Mouse (Mus musculus): Measurements from ENCODE around the gene Bbs12. TPM values are rescaled to one million over a fixed set of nuclear protein-coding genes. Genes with fewer than 3 reads are reported as not detected.

Gene Bbs12
- polyA plus RNA-seq, 1 experiment: 2.9 TPM

DNA sequence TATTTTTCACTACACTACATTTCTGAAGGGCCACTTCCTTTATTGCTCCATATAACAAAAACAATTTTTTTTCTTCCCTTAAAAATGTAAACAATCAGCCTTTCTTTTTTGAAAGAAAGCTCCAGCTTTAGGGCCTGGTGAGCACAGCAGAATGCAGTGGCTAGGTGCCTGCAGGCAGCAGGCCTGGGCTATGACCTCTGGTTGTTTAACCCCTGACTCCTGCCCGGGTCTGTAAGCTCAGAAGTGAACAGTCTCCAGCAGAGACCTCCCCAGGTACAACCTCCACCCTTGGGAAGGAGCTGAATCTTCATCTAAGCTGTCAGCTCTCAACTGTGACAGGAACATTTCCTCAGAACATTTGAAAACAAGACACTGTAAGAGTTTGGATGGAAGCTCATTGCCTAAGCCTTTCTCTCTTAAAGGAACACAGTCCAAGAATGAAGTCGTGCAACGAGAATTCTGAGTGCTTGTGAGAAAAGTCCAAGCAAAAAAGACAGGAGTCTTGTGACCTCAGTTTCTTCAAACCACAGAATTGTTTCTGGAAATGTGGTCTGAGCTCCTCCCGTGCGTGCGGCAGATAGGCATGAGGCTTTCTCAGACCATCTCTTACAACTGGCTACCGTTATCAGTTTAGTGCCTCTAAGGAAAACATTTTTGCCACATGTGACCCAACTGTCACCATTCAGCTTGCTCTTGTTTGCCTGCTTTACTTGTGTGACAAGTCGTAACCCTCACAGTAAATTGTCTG, 8.8 kb upstream of the Bbs12 start:
- WGBS: 64% methylated on average over 8 of the region's 8 CpGs
- Histone ChIP-seq H3K4me1 (ENCODE audit: control insufficient read depth, insufficient read depth, low read length) (no peaks in the 10 kb centered on the region; the same call in 1 of the 2 replicates), H3K27ac (ENCODE audit: control insufficient read depth, insufficient read depth, low read depth, low read length, poor library complexity) (no peak overlapping the region), H3K4me3 (replicated peaks; ENCODE audit: control insufficient read depth, low read depth, low read length) (no peak overlapping the region)
- no peak for TF ChIP-seq POLR2A (IDR thresholded peaks at IDR 0.05; ENCODE audit: borderline replicate concordance, control insufficient read depth, low read depth, low read length)
- TF ChIP-seq CTCF (IDR thresholded peaks at IDR 0.05; ENCODE audit: control insufficient read depth, insufficient read depth, low read length): no peak

DNA sequence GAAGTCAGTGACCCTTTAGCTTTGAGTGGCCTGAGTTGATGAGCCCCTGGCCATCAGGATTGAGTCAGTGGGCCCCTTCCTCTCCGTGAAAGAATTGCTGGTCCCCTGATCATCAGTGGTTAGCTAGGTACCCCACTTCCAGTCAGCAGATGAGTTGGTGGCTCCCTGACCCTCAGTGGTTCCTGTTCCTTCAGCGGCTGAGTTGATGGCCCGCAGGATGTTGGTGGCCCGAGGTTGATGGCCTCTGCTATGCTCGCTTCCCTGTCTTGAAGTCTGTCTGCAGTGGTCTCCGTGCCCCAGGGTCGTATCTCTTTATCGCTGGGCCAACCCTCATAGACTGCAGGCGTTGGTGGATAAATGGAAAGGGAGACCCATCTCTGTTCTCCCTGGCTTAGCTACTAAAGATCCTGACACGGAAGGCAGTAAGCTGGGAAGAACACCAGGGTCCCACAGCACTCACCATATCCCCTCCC, 421 bp upstream of the Bbs12 start:
- Histone ChIP-seq H3K4me3 (replicated peaks; ENCODE audit: control insufficient read depth, low read depth, low read length) (peak overlapping the region; percentile 88), H3K27ac (ENCODE audit: control insufficient read depth, insufficient read depth, low read depth, low read length, poor library complexity) (no peak overlapping the region), H3K4me1 (ENCODE audit: control insufficient read depth, insufficient read depth, low read length) (no peaks in the 10 kb centered on the region; the same call in 1 of the 2 replicates)
- TF ChIP-seq CTCF (IDR thresholded peaks at IDR 0.05; ENCODE audit: control insufficient read depth, insufficient read depth, low read length) (no peak), POLR2A (IDR thresholded peaks at IDR 0.05; ENCODE audit: borderline replicate concordance, control insufficient read depth, low read depth, low read length) (no peak)
- 1% methylated on average over 10 of the region's 10 CpGs for WGBS

DNA sequence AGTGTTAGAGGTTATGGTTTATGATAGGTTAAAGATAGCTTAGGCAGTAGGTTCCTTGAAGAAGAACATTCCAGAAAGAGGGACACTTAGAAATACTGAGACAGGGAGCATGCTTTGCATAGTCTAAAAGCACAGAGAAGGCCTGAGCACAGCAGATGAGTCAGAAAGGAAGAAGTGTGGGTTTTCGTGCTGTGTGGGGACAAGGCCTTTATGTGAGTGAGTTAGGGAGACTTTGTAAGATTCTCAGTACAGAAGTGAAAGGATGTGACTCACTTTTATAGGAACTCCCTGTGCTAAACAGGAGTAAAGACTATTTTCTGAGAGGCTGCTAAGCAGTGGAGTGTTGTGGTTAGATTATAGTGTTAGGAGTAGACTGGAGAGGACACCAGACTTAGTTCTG, 1.0 kb downstream of the Bbs12 start:
- TF ChIP-seq POLR2A (IDR thresholded peaks at IDR 0.05; ENCODE audit: borderline replicate concordance, control insufficient read depth, low read depth, low read length) (no peak), CTCF (IDR thresholded peaks at IDR 0.05; ENCODE audit: control insufficient read depth, insufficient read depth, low read length) (no peak)
- Histone ChIP-seq H3K27ac (ENCODE audit: control insufficient read depth, insufficient read depth, low read depth, low read length, poor library complexity) (no peak overlapping the region), H3K4me1 (ENCODE audit: control insufficient read depth, insufficient read depth, low read length) (no peaks in the 10 kb centered on the region; the same call in 1 of the 2 replicates), H3K4me3 (replicated peaks; ENCODE audit: control insufficient read depth, low read depth, low read length) (no peak overlapping the region)
- 20% methylated on average over 1 of the region's 1 CpGs for WGBS

DNA sequence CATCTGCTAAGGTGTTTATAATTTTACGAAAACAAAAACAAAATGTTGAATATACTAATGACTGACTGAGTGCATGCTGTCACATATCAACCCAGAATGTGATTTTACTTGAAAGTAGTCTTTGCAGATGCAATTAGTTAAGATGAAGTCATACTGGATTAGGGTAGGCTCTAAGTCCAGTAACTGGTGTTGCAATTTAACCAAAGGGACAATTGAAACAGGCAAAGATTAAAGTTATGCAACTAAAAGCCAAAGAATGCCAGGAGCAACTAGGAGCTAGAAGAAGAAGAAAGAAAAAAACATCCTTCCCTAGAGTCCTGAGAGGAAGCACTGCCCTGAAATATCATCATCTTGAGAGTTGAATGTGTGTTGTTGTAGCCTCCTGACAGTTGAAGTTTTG, 3.9 kb downstream of the Bbs12 start:
- Histone ChIP-seq H3K4me1 (ENCODE audit: control insufficient read depth, insufficient read depth, low read length) (no peaks in the 10 kb centered on the region; the same call in 1 of the 2 replicates), H3K4me3 (replicated peaks; ENCODE audit: control insufficient read depth, low read depth, low read length) (no peak overlapping the region), H3K27ac (ENCODE audit: control insufficient read depth, insufficient read depth, low read depth, low read length, poor library complexity) (no peak overlapping the region)
- no peak for TF ChIP-seq POLR2A (IDR thresholded peaks at IDR 0.05; ENCODE audit: borderline replicate concordance, control insufficient read depth, low read depth, low read length)
- TF ChIP-seq CTCF (IDR thresholded peaks at IDR 0.05; ENCODE audit: control insufficient read depth, insufficient read depth, low read length): no peak
- 83% methylated on average over 1 of the region's 1 CpGs for WGBS

GRCm38 (mm10) chr3:37324310-37324709, 12.0 kb downstream of the Bbs12 start:
- Histone ChIP-seq H3K4me1 (ENCODE audit: control insufficient read depth, insufficient read depth, low read length) (no peaks in the 10 kb centered on the region), H3K4me3 (replicated peaks; ENCODE audit: control insufficient read depth, low read depth, low read length) (no peak overlapping the region), H3K27ac (ENCODE audit: control insufficient read depth, insufficient read depth, low read depth, low read length, poor library complexity) (no peak overlapping the region)
- WGBS: 22% methylated on average over 3 of the region's 3 CpGs
- TF ChIP-seq CTCF (IDR thresholded peaks at IDR 0.05; ENCODE audit: control insufficient read depth, insufficient read depth, low read length) (no peak), POLR2A (IDR thresholded peaks at IDR 0.05; ENCODE audit: borderline replicate concordance, control insufficient read depth, low read depth, low read length) (no peak)

DNA sequence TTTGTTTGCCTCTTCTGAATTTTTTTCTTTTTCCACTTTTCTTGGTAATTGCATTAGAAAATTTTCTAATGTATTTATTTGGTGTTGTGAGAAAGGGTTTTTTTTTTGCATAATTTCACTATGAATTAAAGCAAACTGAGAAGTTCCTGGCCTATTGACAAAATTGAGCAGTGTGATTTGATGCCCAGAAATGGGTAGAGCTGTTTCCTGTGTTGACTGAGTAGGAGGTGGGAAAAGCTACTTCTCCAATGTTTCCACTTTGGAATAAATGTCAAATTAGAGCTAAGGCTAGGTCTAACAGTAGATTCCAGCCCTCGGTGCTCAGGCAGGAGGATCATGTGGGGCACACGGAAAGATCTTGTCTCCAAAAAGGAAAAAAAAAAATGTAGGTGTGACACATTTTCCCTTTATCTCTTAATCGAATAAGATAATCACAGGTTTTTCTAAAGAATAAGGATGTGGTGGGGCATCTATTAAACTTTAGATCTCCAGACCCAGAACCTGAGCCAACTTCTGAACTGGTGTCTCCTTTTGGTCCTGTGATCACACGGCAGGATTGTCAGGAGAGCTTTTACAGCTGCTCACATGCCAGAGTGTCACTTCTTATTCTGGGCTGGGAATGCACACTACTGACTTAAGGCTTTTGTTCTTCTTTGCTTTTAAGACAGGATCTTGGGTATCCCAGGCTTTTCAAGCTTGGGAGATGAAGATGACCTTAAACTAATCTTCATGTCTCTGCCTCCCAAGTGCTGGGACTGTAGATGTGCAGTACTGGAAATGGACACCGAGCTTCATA, 13.2 kb downstream of the Bbs12 start:
- H3K4me1 ChIP-seq (ENCODE audit: control insufficient read depth, insufficient read depth, low read length): no peaks in the 10 kb centered on the region; the same call in 1 of the 2 replicates
- 73% methylated on average over 5 of the region's 5 CpGs for WGBS
- H3K27ac ChIP-seq (ENCODE audit: control insufficient read depth, insufficient read depth, low read depth, low read length, poor library complexity): no peak overlapping the region
- no peak for TF ChIP-seq CTCF (IDR thresholded peaks at IDR 0.05; ENCODE audit: control insufficient read depth, insufficient read depth, low read length)
- TF ChIP-seq POLR2A (IDR thresholded peaks at IDR 0.05; ENCODE audit: borderline replicate concordance, control insufficient read depth, low read depth, low read length): no peak
- H3K4me3 ChIP-seq (replicated peaks; ENCODE audit: control insufficient read depth, low read depth, low read length): no peak overlapping the region

GRCm38 (mm10) chr3:37326627-37327026, 14.3 kb downstream of the Bbs12 start:
- no peaks in the 10 kb centered on the region; the same call in 1 of the 2 replicates for H3K4me1 ChIP-seq (ENCODE audit: control insufficient read depth, insufficient read depth, low read length)
- H3K4me3 ChIP-seq (replicated peaks; ENCODE audit: control insufficient read depth, low read depth, low read length): no peak overlapping the region
- H3K27ac ChIP-seq (ENCODE audit: control insufficient read depth, insufficient read depth, low read depth, low read length, poor library complexity): no peak overlapping the region
- 63% methylated on average over 3 of the region's 3 CpGs for WGBS
- TF ChIP-seq POLR2A (IDR thresholded peaks at IDR 0.05; ENCODE audit: borderline replicate concordance, control insufficient read depth, low read depth, low read length) (no peak), CTCF (IDR thresholded peaks at IDR 0.05; ENCODE audit: control insufficient read depth, insufficient read depth, low read length) (no peak)

DNA sequence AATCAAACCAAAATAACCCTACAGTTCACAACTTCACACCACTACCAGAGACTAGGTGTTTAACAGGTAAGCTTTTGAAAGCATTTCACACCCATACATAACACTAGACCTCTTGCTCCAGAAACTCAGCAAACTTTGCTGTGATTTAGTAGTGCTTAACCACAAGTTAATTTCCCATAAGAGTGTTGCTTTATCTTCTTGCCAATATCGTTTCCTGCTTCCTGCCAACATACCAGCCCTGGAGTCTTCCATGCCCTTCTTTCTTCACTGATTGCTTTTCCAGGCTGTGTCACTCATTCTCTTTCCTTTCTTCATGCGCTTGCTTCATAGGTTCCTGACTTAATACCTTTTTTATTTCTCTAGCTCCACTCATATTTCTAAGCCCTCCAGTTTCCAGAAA, 16.1 kb downstream of the Bbs12 start:
- WGBS: 23% methylated on average over 2 of the region's 2 CpGs
- H3K4me1 ChIP-seq (ENCODE audit: control insufficient read depth, insufficient read depth, low read length): no peaks in the 10 kb centered on the region; the same call in 1 of the 2 replicates

More for the DNA sequence above, 16.1 kb downstream of the Bbs12 start:
- Histone ChIP-seq H3K4me3 (replicated peaks; ENCODE audit: control insufficient read depth, low read depth, low read length) (no peak overlapping the region), H3K27ac (ENCODE audit: control insufficient read depth, insufficient read depth, low read depth, low read length, poor library complexity) (no peak overlapping the region)
- TF ChIP-seq CTCF (IDR thresholded peaks at IDR 0.05; ENCODE audit: control insufficient read depth, insufficient read depth, low read length) (no peak), POLR2A (IDR thresholded peaks at IDR 0.05; ENCODE audit: borderline replicate concordance, control insufficient read depth, low read depth, low read length) (no peak)

Measured in bone marrow, adult 2 months (tissue).